Mouse (Mus musculus) forebrain, embryonic 16.5 days (tissue): ENCODE measurements around the gene Caskin2. TPM values are rescaled to one million over a fixed set of nuclear protein-coding genes. Genes with fewer than 3 reads are reported as not detected.
A peak's percentile ranks its signal among the peaks of the same experiment; 100 is the strongest.

ENCODE experiments used
- ATAC-seq: fragments of 200-750 bp; cut with Nextera tagmentation; 2 replicates; pipeline ENCODE4 v1.8.0; 2017; ENCODE audit warnings: mild to moderate bottlenecking, moderate library complexity
- H3K27ac ChIP-seq: fragments of 300-500 bp; sonication (generic); 2 replicates; pipeline ENCODE4 v1.5.1; 2014; ENCODE audit warnings: low read length, control low read depth
- H3K27me3 ChIP-seq: fragments of 300-500 bp; sonication (generic); replicated peaks from 2 replicates; pipeline ENCODE4 v1.6.1; 2014; ENCODE audit warnings: low read length; ENCODE audit not compliant: control insufficient read depth, insufficient read depth
- H3K36me3 ChIP-seq: fragments of 300-500 bp; sonication (generic); 2 replicates; pipeline ENCODE4 v1.6.1; 2014; ENCODE audit not compliant: control insufficient read depth, insufficient read depth
- H3K4me1 ChIP-seq: fragments of 300-500 bp; sonication (generic); replicated peaks from 2 replicates; pipeline ENCODE4 v1.6.1; 2014; ENCODE audit warnings: low read length; ENCODE audit not compliant: control insufficient read depth, insufficient read depth
- H3K4me2 ChIP-seq: fragments of 300-500 bp; sonication (generic); 2 replicates; pipeline ENCODE4 v1.6.1; 2014; ENCODE audit warnings: mild to moderate bottlenecking, low read length, control low read depth
- H3K4me3 ChIP-seq: fragments of 300-500 bp; sonication (generic); replicated peaks from 2 replicates; pipeline ENCODE4 v1.5.1; 2014; ENCODE audit warnings: mild to moderate bottlenecking, low read length, control low read depth
- H3K9ac ChIP-seq: fragments of 300-500 bp; sonication (generic); replicated peaks from 2 replicates; pipeline ENCODE4 v1.6.1; 2014; ENCODE audit warnings: low read depth, low read length, control low read depth
- H3K9me3 ChIP-seq: fragments of 300-500 bp; sonication (generic); 2 replicates; pipeline ENCODE4 v1.6.1; 2016; ENCODE audit warnings: low read length; ENCODE audit not compliant: control insufficient read depth
- WGBS: fragments of 180-500 bp; shearing (Covaris S2); extraction: QIAGEN DNeasy Blood & Tissue Kit; methylation state at CpG from one replicate; pipeline ENCODE4 v1.1.7; 2014; 5-methylcytosine and 5-hydroxymethylcytosine counted together
- polyA plus RNA-seq: library from polyadenylated mRNA; unstranded; fragments of >200 nt; fragmentation: Nextera tagmentation; extraction: Ambion mirVana; gene quantifications from 2 replicates; pipeline ENCODE4 v1.2.1, GENCODE M21; 2015

The Caskin2 gene
- polyA plus RNA-seq, 1 experiment from 2014 or later: 11.2 TPM

GRCm38 (mm10) chr11:115821001-115821400, 7.6 kb upstream of the Caskin2 start:
- Histone ChIP-seq H3K27me3 (peaks cover 23% of the 10 kb centered on the region), H3K4me2 (no peak overlapping the region), H3K9ac (no peak overlapping the region), H3K4me3 (no peak overlapping the region), H3K9me3 (no peaks in the 10 kb centered on the region), H3K36me3 (peaks cover 14% of the 10 kb centered on the region), H3K27ac (no peak overlapping the region), H3K4me1 (peaks cover 15% of the 10 kb centered on the region)
- 81% methylated on average over 4 of the region's 4 CpGs for WGBS
- ATAC-seq: no peak

- ATAC-seq: no peak
- Histone ChIP-seq H3K4me2 (no peak overlapping the region), H3K9ac (no peak overlapping the region), H3K36me3 (peaks cover 14% of the 10 kb centered on the region), H3K27me3 (peaks cover 14% of the 10 kb centered on the region), H3K4me3 (no peak overlapping the region), H3K4me1 (peaks cover 24% of the 10 kb centered on the region), H3K27ac (no peak overlapping the region), H3K9me3 (no peaks in the 10 kb centered on the region)
- WGBS: 88% methylated on average over 16 of the region's 16 CpGs
Observed at GRCm38 (mm10) chr11:115819915-115820623, 6.6 kb upstream of the Caskin2 start.

GRCm38 (mm10) chr11:115817331-115817730, 3.9 kb upstream of the Caskin2 start:
- Histone ChIP-seq H3K27ac (no peak overlapping the region), H3K4me3 (no peak overlapping the region), H3K4me1 (peaks cover 23% of the 10 kb centered on the region), H3K9ac (no peak overlapping the region), H3K36me3 (peaks cover 10% of the 10 kb centered on the region), H3K27me3 (no peaks in the 10 kb centered on the region), H3K4me2 (no peak overlapping the region), H3K9me3 (no peaks in the 10 kb centered on the region)
- 89% methylated on average over 5 of the region's 5 CpGs for WGBS
- ATAC-seq: no peak

- Histone ChIP-seq H3K27ac (peak within 1 kb of the TSS; percentile 66), H3K4me3 (peak within 1 kb of the TSS; percentile 98), H3K36me3 (peaks cover 4% of the 10 kb centered on the region; the same call in 1 of the 2 replicates), H3K4me2 (peak within 1 kb of the TSS; percentile 84), H3K4me1 (peaks cover 32% of the 10 kb centered on the region), H3K27me3 (no peaks in the 10 kb centered on the region), H3K9ac (peak within 1 kb of the TSS; percentile 92), H3K9me3 (no peaks in the 10 kb centered on the region)
- peak; percentile 60 for ATAC-seq
- whole genome bisulfite sequencing: under 1% methylated on average over 80 of the region's 84 CpGs
Observed at GRCm38 (mm10) chr11:115814605-115815450, 1.4 kb upstream of the Caskin2 start, which contains the start of gene Tsen54. Gene Tsen54, plus strand, starts transcription at chr11:115814724.

- WGBS: 3% methylated on average over 28 of the region's 28 CpGs
Observed at GRCm38 (mm10) chr11:115812533-115813420, 662 bp downstream of the Caskin2 start.

GRCm38 (mm10) chr11:115812095-115812494, 1.3 kb downstream of the Caskin2 start:
- peak overlapping the region; percentile 84 for H3K4me2 ChIP-seq
- H3K4me1 ChIP-seq: peaks cover 57% of the 10 kb centered on the region
- peak overlapping the region; percentile 98 for H3K4me3 ChIP-seq
- H3K9ac ChIP-seq: peak overlapping the region; percentile 72
- no peaks in the 10 kb centered on the region for H3K9me3 ChIP-seq
- WGBS: 23% methylated on average over 7 of the region's 7 CpGs
- 0 out of 2 replicates have a peak overlapping the region, but pooled peaks have one; percentile 0 for H3K27ac ChIP-seq
- no peaks in the 10 kb centered on the region for H3K27me3 ChIP-seq
- no peaks in the 10 kb centered on the region for H3K36me3 ChIP-seq
- no peak for ATAC-seq

More at GRCm38 (mm10) chr11:115812533-115813420, 662 bp downstream of the Caskin2 start:
- peak overlapping the region; percentile 72 for H3K9ac ChIP-seq
- no peaks in the 10 kb centered on the region for H3K9me3 ChIP-seq
- ATAC-seq: 0 out of 2 replicates have a peak, but pooled peaks have one; percentile 24
- peaks cover 51% of the 10 kb centered on the region for H3K4me1 ChIP-seq
- H3K4me2 ChIP-seq: peak overlapping the region; percentile 84
- H3K27me3 ChIP-seq: no peaks in the 10 kb centered on the region
- peak overlapping the region; percentile 42; the same call in 1 of the 2 replicates for H3K27ac ChIP-seq
- H3K36me3 ChIP-seq: no peaks in the 10 kb centered on the region
- peak overlapping the region; percentile 98 for H3K4me3 ChIP-seq

GRCm38 (mm10) chr11:115811381-115812093, 1.9 kb downstream of the Caskin2 start:
- 72% methylated on average over 20 of the region's 20 CpGs for WGBS
- H3K4me2 ChIP-seq: peak overlapping the region; percentile 84
- no peak overlapping the region; the same call in 1 of the 2 replicates for H3K4me3 ChIP-seq
- ATAC-seq: no peak
- H3K4me1 ChIP-seq: peaks cover 57% of the 10 kb centered on the region
- peak overlapping the region; percentile 31; the same call in 1 of the 2 replicates for H3K9ac ChIP-seq
- H3K27ac ChIP-seq: no peak overlapping the region
- H3K27me3 ChIP-seq: no peaks in the 10 kb centered on the region
- no peaks in the 10 kb centered on the region for H3K36me3 ChIP-seq
- no peaks in the 10 kb centered on the region for H3K9me3 ChIP-seq

GRCm38 (mm10) chr11:115810377-115810776, 3.1 kb downstream of the Caskin2 start:
- H3K9me3 ChIP-seq: no peaks in the 10 kb centered on the region
- WGBS: 65% methylated on average over 14 of the region's 14 CpGs
- no peaks in the 10 kb centered on the region for H3K27me3 ChIP-seq
- H3K9ac ChIP-seq: no peak overlapping the region
- no peaks in the 10 kb centered on the region for H3K36me3 ChIP-seq
- H3K4me3 ChIP-seq: no peak overlapping the region
- ATAC-seq: no peak
- peaks cover 50% of the 10 kb centered on the region for H3K4me1 ChIP-seq
- H3K4me2 ChIP-seq: 0 out of 2 replicates have a peak overlapping the region, but pooled peaks have one; percentile 0
- H3K27ac ChIP-seq: no peak overlapping the region
